Mouse (Mus musculus) sigmoid colon, adult 10 weeks (tissue): ENCODE measurements around the gene Postn. TPM values are rescaled to one million over a fixed set of nuclear protein-coding genes. Genes with fewer than 3 reads are reported as not detected.

Experiments used
- polyA plus RNA-seq: library from polyadenylated mRNA; stranded (reverse); fragments of 350-450 nt; fragmentation: Illumina TruSeq; extraction: RNeasy Lipid Tissue Mini Kit (QIAGEN cat#74804); gene quantifications from one replicate; pipeline ENCODE4 v1.2.3, GENCODE M21; 2014; ENCODE audit warnings: low read depth, low replicate concordance

Gene Postn
- 1,285 TPM for polyA plus RNA-seq

GRCm38 (mm10) chr3:54360897-54361296 is at the start of gene Postn:
Postn (plus strand) TSS chr3:54361109.

Other genes with a start within 250 kb of the Postn start
- 0.76 TPM for gene Trpc4, start 205.1 kb upstream of the Postn start, polyA plus RNA-seq